Mouse (Mus musculus) forebrain, embryonic 10.5 days (tissue): ENCODE results near the gene Grid2. TPM values are rescaled to one million over a fixed set of nuclear protein-coding genes. Genes with fewer than 3 reads are reported as not detected.

Source experiments
- DNase-seq: peaks from one replicate; pipeline ENCODE4 v3.0.0-alpha.2; 2017; ENCODE audit warnings: low spot score; ENCODE audit errors: extremely low spot score
- H3K27ac ChIP-seq: fragments of 300-500 bp; sonication (generic); 2 replicates; pipeline ENCODE4 v1.5.1; 2016; ENCODE audit warnings: mild to moderate bottlenecking
- H3K27me3 ChIP-seq: fragments of 300-500 bp; sonication (generic); 2 replicates; pipeline ENCODE4 v1.6.1; 2016; ENCODE audit warnings: mild to moderate bottlenecking; ENCODE audit not compliant: poor library complexity, severe bottlenecking
- H3K36me3 ChIP-seq: fragments of 300-500 bp; sonication (generic); replicated peaks from 2 replicates; pipeline ENCODE4 v1.6.1; 2016; ENCODE audit warnings: mild to moderate bottlenecking, moderate library complexity
- H3K4me1 ChIP-seq: fragments of 300-500 bp; sonication (generic); 2 replicates; pipeline ENCODE4 v1.6.1; 2016
- H3K4me3 ChIP-seq: fragments of 300-500 bp; sonication (generic); 2 replicates; pipeline ENCODE4 v1.5.1; 2016; ENCODE audit warnings: mild to moderate bottlenecking, moderate library complexity
- H3K9me3 ChIP-seq: fragments of 300-500 bp; sonication (generic); 2 replicates; pipeline ENCODE4 v1.6.1; 2016; ENCODE audit warnings: mild to moderate bottlenecking, moderate library complexity
- WGBS: fragments of 180-500 bp; shearing (Covaris S2); methylation state at CpG from one replicate; pipeline ENCODE4 v1.1.7; 2016; 5-methylcytosine and 5-hydroxymethylcytosine counted together
- polyA plus RNA-seq: library from polyadenylated mRNA; unstranded; fragments of >200 nt; fragmentation: Nextera tagmentation; extraction: Ambion mirVana; gene quantifications from 2 replicates; pipeline ENCODE4 v1.2.1, GENCODE M21; 2016

Grid2 gene
- polyA plus RNA-seq, 1 experiment from 2014 or later = 0.50 TPM

- Histone ChIP-seq H3K36me3 (no peaks in the 10 kb centered on the region), H3K4me1 (no peaks in the 10 kb centered on the region), H3K27ac (no peak overlapping the region), H3K9me3 (no peaks in the 10 kb centered on the region), H3K27me3 (no peaks in the 10 kb centered on the region), H3K4me3 (no peak overlapping the region)
- no peak for DNase-seq
- 81% methylated on average over 2 of the region's 2 CpGs for WGBS
Measured at GRCm38 (mm10) chr6:64480592-64480991, 1224.9 kb downstream of the Grid2 start.

- Histone ChIP-seq H3K4me3 (no peak overlapping the region), H3K27ac (no peak overlapping the region), H3K9me3 (no peaks in the 10 kb centered on the region), H3K4me1 (no peaks in the 10 kb centered on the region), H3K36me3 (no peaks in the 10 kb centered on the region), H3K27me3 (no peaks in the 10 kb centered on the region)
- no peak for DNase-seq
- 75% methylated on average over 4 of the region's 4 CpGs for WGBS
Measured at GRCm38 (mm10) chr6:64490313-64491067, 1234.8 kb downstream of the Grid2 start.

- Histone ChIP-seq H3K4me1 (no peaks in the 10 kb centered on the region), H3K27me3 (no peaks in the 10 kb centered on the region), H3K9me3 (no peaks in the 10 kb centered on the region), H3K27ac (no peak overlapping the region), H3K4me3 (no peak overlapping the region), H3K36me3 (no peaks in the 10 kb centered on the region)
- 76% methylated on average over 1 of the region's 1 CpGs for WGBS
- DNase-seq = no peak
Measured at GRCm38 (mm10) chr6:64504394-64504793, 1248.7 kb downstream of the Grid2 start.

- WGBS = 87% methylated on average over 3 of the region's 3 CpGs
- Histone ChIP-seq H3K27ac (no peak overlapping the region), H3K9me3 (no peaks in the 10 kb centered on the region), H3K4me3 (no peak overlapping the region), H3K4me1 (no peaks in the 10 kb centered on the region), H3K36me3 (no peaks in the 10 kb centered on the region), H3K27me3 (no peaks in the 10 kb centered on the region)
- no peak for DNase-seq
Measured at GRCm38 (mm10) chr6:64542168-64542567, 1286.5 kb downstream of the Grid2 start.

- no peaks in the 10 kb centered on the region for H3K27me3 ChIP-seq
- no peaks in the 10 kb centered on the region for H3K36me3 ChIP-seq
- H3K27ac ChIP-seq = no peak overlapping the region
- WGBS = 78% methylated on average over 3 of the region's 3 CpGs
- no peaks in the 10 kb centered on the region for H3K4me1 ChIP-seq
- H3K4me3 ChIP-seq = no peak overlapping the region
- H3K9me3 ChIP-seq = no peaks in the 10 kb centered on the region
- DNase-seq = no peak
Measured at GRCm38 (mm10) chr6:64553645-64554044, 1298.0 kb downstream of the Grid2 start.

- H3K36me3 ChIP-seq = no peaks in the 10 kb centered on the region
- no peak for DNase-seq
- H3K27me3 ChIP-seq = no peaks in the 10 kb centered on the region
- no peak overlapping the region for H3K27ac ChIP-seq
- H3K4me3 ChIP-seq = no peak overlapping the region
- no peaks in the 10 kb centered on the region for H3K4me1 ChIP-seq
- 92% methylated on average over 4 of the region's 4 CpGs for WGBS
- no peaks in the 10 kb centered on the region for H3K9me3 ChIP-seq
Measured at GRCm38 (mm10) chr6:64555220-64555619, 1299.5 kb downstream of the Grid2 start.

- H3K4me1 ChIP-seq = no peaks in the 10 kb centered on the region
- WGBS = 82% methylated on average over 5 of the region's 5 CpGs
- DNase-seq = no peak
- no peaks in the 10 kb centered on the region for H3K9me3 ChIP-seq
- no peaks in the 10 kb centered on the region for H3K27me3 ChIP-seq
- no peaks in the 10 kb centered on the region for H3K36me3 ChIP-seq
- H3K4me3 ChIP-seq = no peak overlapping the region
- H3K27ac ChIP-seq = no peak overlapping the region
Measured at GRCm38 (mm10) chr6:64568599-64568998, 1312.9 kb downstream of the Grid2 start.

- Histone ChIP-seq H3K27me3 (no peaks in the 10 kb centered on the region), H3K36me3 (no peaks in the 10 kb centered on the region), H3K4me3 (no peak overlapping the region), H3K9me3 (no peaks in the 10 kb centered on the region), H3K27ac (no peak overlapping the region), H3K4me1 (no peaks in the 10 kb centered on the region)
- 80% methylated on average over 3 of the region's 3 CpGs for WGBS
- no peak for DNase-seq
Measured at GRCm38 (mm10) chr6:64581338-64581737, 1325.7 kb downstream of the Grid2 start.

GRCm38 (mm10) chr6:64588487-64589205 lies 1333.0 kb downstream of the Grid2 start:
- H3K27ac ChIP-seq = no peak overlapping the region
- WGBS = 88% methylated on average over 7 of the region's 7 CpGs
- H3K4me1 ChIP-seq = no peaks in the 10 kb centered on the region
- no peak for DNase-seq
- no peak overlapping the region for H3K4me3 ChIP-seq
- H3K27me3 ChIP-seq = no peaks in the 10 kb centered on the region
- H3K9me3 ChIP-seq = no peaks in the 10 kb centered on the region
- no peaks in the 10 kb centered on the region for H3K36me3 ChIP-seq

GRCm38 (mm10) chr6:64596261-64596660 lies 1340.6 kb downstream of the Grid2 start:
- H3K4me3 ChIP-seq = no peak overlapping the region
- no peaks in the 10 kb centered on the region for H3K27me3 ChIP-seq
- no peak for DNase-seq
- no peaks in the 10 kb centered on the region for H3K36me3 ChIP-seq
- 76% methylated on average over 7 of the region's 7 CpGs for WGBS
- peaks cover 14% of the 10 kb centered on the region for H3K4me1 ChIP-seq
- H3K27ac ChIP-seq = no peak overlapping the region
- H3K9me3 ChIP-seq = no peaks in the 10 kb centered on the region

GRCm38 (mm10) chr6:64596835-64597234 lies 1341.2 kb downstream of the Grid2 start:
- H3K36me3 ChIP-seq = no peaks in the 10 kb centered on the region
- 54% methylated on average over 2 of the region's 2 CpGs for WGBS
- peaks cover 14% of the 10 kb centered on the region for H3K4me1 ChIP-seq
- no peaks in the 10 kb centered on the region for H3K9me3 ChIP-seq
- H3K4me3 ChIP-seq = no peak overlapping the region
- no peak for DNase-seq
- H3K27ac ChIP-seq = peak overlapping the region; percentile 44; the same call in 1 of the 2 replicates
- H3K27me3 ChIP-seq = no peaks in the 10 kb centered on the region

- WGBS = 46% methylated on average over 4 of the region's 4 CpGs
- Histone ChIP-seq H3K4me3 (no peak overlapping the region), H3K9me3 (no peaks in the 10 kb centered on the region), H3K27ac (no peak overlapping the region), H3K36me3 (no peaks in the 10 kb centered on the region), H3K27me3 (no peaks in the 10 kb centered on the region), H3K4me1 (peaks cover 14% of the 10 kb centered on the region)
- DNase-seq = no peak
Measured at GRCm38 (mm10) chr6:64598144-64598561, 1342.5 kb downstream of the Grid2 start.

GRCm38 (mm10) chr6:64605753-64606152 lies 1350.1 kb downstream of the Grid2 start:
- no peaks in the 10 kb centered on the region for H3K4me1 ChIP-seq
- WGBS = 80% methylated on average over 3 of the region's 3 CpGs
- no peaks in the 10 kb centered on the region for H3K9me3 ChIP-seq
- no peak for DNase-seq
- H3K4me3 ChIP-seq = no peak overlapping the region
- H3K27me3 ChIP-seq = no peaks in the 10 kb centered on the region
- H3K27ac ChIP-seq = no peak overlapping the region
- H3K36me3 ChIP-seq = no peaks in the 10 kb centered on the region
